Mouse (Mus musculus) spleen, adult 2 months (tissue): ENCODE data around the gene Mipol1.

Source experiments
- CTCF ChIP-seq: fragments of 200-500 bp; IDR thresholded peaks from 2 replicates; pipeline ENCODE4 v1.5.1; 2011; ENCODE audit warnings: mild to moderate bottlenecking, inconsistent platforms; ENCODE audit not compliant: insufficient read depth, insufficient read length, insufficient replicate concordance; ENCODE audit errors: extremely low read depth
- POLR2A ChIP-seq: fragments of 200-500 bp; IDR thresholded peaks from 2 replicates; pipeline ENCODE4 v1.6.1; 2011; ENCODE audit warnings: low read depth, low read length, inconsistent platforms

GRCm38 (mm10) chr12:57476876-57477275, 246.6 kb downstream of the Mipol1 start:
- TF ChIP-seq CTCF (no peak), POLR2A (no peak)
